Mouse (Mus musculus) hindbrain, embryonic 14.5 days (tissue): ENCODE measurements around the gene Hyou1. TPM values are rescaled to one million over a fixed set of nuclear protein-coding genes. Genes with fewer than 3 reads are reported as not detected.
"Not testable (repeated sequence)": the region's sequence is repeated elsewhere in the genome, so short reads cannot be mapped to it uniquely, and the experiment has no call there.

ENCODE experiments used
- ATAC-seq: fragments of 200-750 bp; cut with Nextera tagmentation; 2 replicates; pipeline ENCODE4 v1.8.0; 2017; ENCODE audit warnings: moderate number of reproducible peaks, mild to moderate bottlenecking, moderate TSS enrichment, moderate library complexity; ENCODE audit not compliant: low FRiP score
- DNase-seq: peaks from one replicate; pipeline ENCODE4 v3.0.0-alpha.2; 2015; ENCODE audit warnings: low spot score
- H3K27ac ChIP-seq: fragments of 300-500 bp; sonication (generic); 2 replicates; pipeline ENCODE4 v1.5.1; 2014; ENCODE audit warnings: mild to moderate bottlenecking, moderate library complexity
- H3K27me3 ChIP-seq: fragments of 300-500 bp; sonication (generic); 2 replicates; pipeline ENCODE4 v1.6.1; 2014; ENCODE audit warnings: mild to moderate bottlenecking, low read length, mixed read lengths; ENCODE audit not compliant: control insufficient read depth, insufficient read depth
- H3K36me3 ChIP-seq: fragments of 300-500 bp; sonication (generic); replicated peaks from 2 replicates; pipeline ENCODE4 v1.6.1; 2014; ENCODE audit not compliant: control insufficient read depth, insufficient read depth
- H3K4me1 ChIP-seq: fragments of 300-500 bp; sonication (generic); replicated peaks from 2 replicates; pipeline ENCODE4 v1.6.1; 2014; ENCODE audit warnings: antibody characterized with exemption, low read length, mixed read lengths; ENCODE audit not compliant: control insufficient read depth, insufficient read depth
- H3K4me2 ChIP-seq: fragments of 300-500 bp; sonication (generic); replicated peaks from 2 replicates; pipeline ENCODE4 v1.6.1; 2014; ENCODE audit warnings: mild to moderate bottlenecking, moderate library complexity
- H3K4me3 ChIP-seq: fragments of 300-500 bp; sonication (generic); replicated peaks from 2 replicates; pipeline ENCODE4 v1.5.1; 2014; ENCODE audit warnings: mild to moderate bottlenecking, low read length
- H3K9ac ChIP-seq: fragments of 300-500 bp; sonication (generic); 2 replicates; pipeline ENCODE4 v1.6.1; 2014
- H3K9me3 ChIP-seq: fragments of 300-500 bp; sonication (generic); 2 replicates; pipeline ENCODE4 v1.6.1; 2016; ENCODE audit warnings: low read length; ENCODE audit not compliant: control insufficient read depth
- WGBS: fragments of 180-500 bp; shearing (Covaris S2); extraction: QIAGEN DNeasy Blood & Tissue Kit; methylation state at CpG from one replicate; pipeline ENCODE4 v1.1.7; 2014; 5-methylcytosine and 5-hydroxymethylcytosine counted together
- polyA plus RNA-seq: library from polyadenylated mRNA; unstranded; fragments of >200 nt; fragmentation: Nextera tagmentation; extraction: Ambion mirVana; gene quantifications from 2 replicates; pipeline ENCODE4 v1.2.1, GENCODE M21; 2014

Gene Hyou1
- 25.0 and 27.8 TPM in 2 replicates for polyA plus RNA-seq

GRCm38 (mm10) chr9:44379054-44379834 is at the start of gene Hyou1:
Hyou1 (plus strand) TSS chr9:44379490.
- H3K4me2 ChIP-seq = peak within 1 kb of the TSS; percentile 86
- H3K27me3 ChIP-seq = no peaks in the 10 kb centered on the region
- H3K4me1 ChIP-seq = peaks cover 22% of the 10 kb centered on the region
- H3K9me3 ChIP-seq = no peaks in the 10 kb centered on the region
- DNase-seq (peak; percentile 99), ATAC-seq (peak; percentile 99)
- peaks cover 35% of the 10 kb centered on the region for H3K36me3 ChIP-seq
- H3K27ac ChIP-seq = peak within 1 kb of the TSS; percentile 88
- H3K4me3 ChIP-seq = peak within 1 kb of the TSS; percentile 91
- WGBS = under 1% methylated on average over 82 of the region's 83 CpGs
- peak within 1 kb of the TSS; percentile 92 for H3K9ac ChIP-seq

DNA sequence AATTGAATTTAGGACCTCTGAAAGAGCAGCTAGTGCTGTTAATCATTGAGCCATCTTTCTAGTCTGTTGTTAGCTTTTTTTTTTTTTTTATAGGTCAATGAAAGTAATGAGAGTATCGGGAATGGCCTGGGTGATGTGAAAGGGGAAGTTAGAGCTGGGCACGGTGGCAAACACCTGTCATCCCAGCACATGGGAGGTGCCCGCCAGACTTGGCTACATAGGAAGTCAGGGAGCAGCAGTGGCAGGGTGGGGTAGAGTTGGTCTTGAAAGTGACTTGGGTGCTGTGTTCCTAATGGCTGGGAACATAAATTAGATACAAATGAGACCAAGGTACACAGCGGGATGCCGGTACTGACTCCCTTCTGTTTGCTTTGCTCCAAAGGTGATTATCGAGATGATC is 48.6 kb upstream of the Hyou1 start:
- H3K27ac ChIP-seq = no peak overlapping the region
- no peaks in the 10 kb centered on the region for H3K27me3 ChIP-seq
- no peak for ATAC-seq
- WGBS = 95% methylated on average over 6 of the region's 6 CpGs
- no peak overlapping the region for H3K4me2 ChIP-seq
- H3K36me3 ChIP-seq = peaks cover 52% of the 10 kb centered on the region
- no peak for DNase-seq
- H3K4me3 ChIP-seq = no peak overlapping the region
- no peaks in the 10 kb centered on the region for H3K9me3 ChIP-seq
- H3K4me1 ChIP-seq = peaks cover 10% of the 10 kb centered on the region
- no peak overlapping the region for H3K9ac ChIP-seq

DNA sequence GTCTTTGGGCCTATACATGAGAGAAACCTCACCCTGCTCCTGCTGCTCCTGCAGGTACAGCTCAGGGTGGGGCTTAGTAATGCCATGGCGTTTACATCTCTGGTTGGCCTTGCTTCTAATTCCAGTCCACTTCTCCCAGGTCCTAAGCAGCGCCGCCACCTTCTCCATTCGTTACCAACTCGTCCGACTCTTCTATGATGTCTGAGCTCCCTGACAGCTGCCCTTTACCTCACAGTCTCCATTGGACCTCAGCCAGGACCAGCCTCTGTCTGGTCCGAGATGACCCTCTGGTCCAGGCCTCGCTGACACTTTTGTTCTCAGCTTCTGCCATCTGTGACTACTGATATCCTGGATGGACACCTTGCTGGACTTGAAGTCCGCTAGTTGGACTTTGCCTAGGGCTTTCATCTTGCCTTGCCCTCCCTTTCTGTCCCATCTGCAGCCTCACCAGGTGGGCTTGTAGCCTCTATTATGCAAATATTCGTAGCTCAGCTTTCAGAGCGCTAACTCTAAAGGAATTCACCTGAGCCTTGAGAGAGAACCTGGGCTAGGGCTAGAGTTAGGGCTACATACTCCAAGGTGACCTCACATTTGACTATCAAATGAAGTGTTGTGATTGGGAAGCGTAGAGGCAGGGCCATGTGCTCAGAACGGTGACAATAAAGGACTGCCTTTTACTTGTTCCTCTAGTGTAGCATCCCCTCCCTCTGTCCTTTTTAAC is 46.2 kb upstream of the Hyou1 start:
- Histone ChIP-seq H3K36me3 (peaks cover 52% of the 10 kb centered on the region), H3K9ac (no peak overlapping the region), H3K27ac (no peak overlapping the region), H3K9me3 (no peaks in the 10 kb centered on the region), H3K4me2 (no peak overlapping the region), H3K27me3 (no peaks in the 10 kb centered on the region), H3K4me3 (no peak overlapping the region), H3K4me1 (peaks cover 14% of the 10 kb centered on the region)
- DNase-seq (no peak), ATAC-seq (no peak)
- WGBS = 95% methylated on average over 13 of the region's 13 CpGs

- Histone ChIP-seq H3K4me2 (peak within 1 kb of the TSS; percentile 96), H3K27me3 (no peaks in the 10 kb centered on the region), H3K9ac (peak within 1 kb of the TSS; percentile 93), H3K36me3 (peaks cover 46% of the 10 kb centered on the region), H3K4me1 (peaks cover 14% of the 10 kb centered on the region), H3K27ac (peak within 1 kb of the TSS; percentile 92), H3K9me3 (no peaks in the 10 kb centered on the region), H3K4me3 (peak within 1 kb of the TSS; percentile 81)
- DNase-seq = peak; percentile 98
- ATAC-seq = peak; percentile 97
- under 1% methylated on average over 89 of the region's 91 CpGs for WGBS
Measured at GRCm38 (mm10) chr9:44334396-44335330, 44.6 kb upstream of the Hyou1 start, which contains the start of gene H2afx. H2afx (plus strand) TSS chr9:44334694.

- no peak for ATAC-seq
- peaks cover 14% of the 10 kb centered on the region for H3K4me1 ChIP-seq
- DNase-seq = peak; percentile 38
- peak overlapping the region; percentile 93 for H3K9ac ChIP-seq
- peak overlapping the region; percentile 81 for H3K4me3 ChIP-seq
- peaks cover 41% of the 10 kb centered on the region for H3K36me3 ChIP-seq
- no peaks in the 10 kb centered on the region for H3K9me3 ChIP-seq
- under 1% methylated on average over 49 of the region's 50 CpGs for WGBS
- peak overlapping the region; percentile 96 for H3K4me2 ChIP-seq
- peak overlapping the region; percentile 92 for H3K27ac ChIP-seq
- no peaks in the 10 kb centered on the region for H3K27me3 ChIP-seq
Measured at GRCm38 (mm10) chr9:44335331-44336092, 43.8 kb upstream of the Hyou1 start.

- H3K36me3 ChIP-seq = peaks cover 36% of the 10 kb centered on the region
- H3K4me3 ChIP-seq = peak overlapping the region; percentile 81
- H3K9me3 ChIP-seq = no peaks in the 10 kb centered on the region
- peak overlapping the region; percentile 96 for H3K4me2 ChIP-seq
- H3K9ac ChIP-seq = peak overlapping the region; percentile 93
- 2% methylated on average over 5 of the region's 5 CpGs for WGBS
- H3K27ac ChIP-seq = peak overlapping the region; percentile 92; the same call in 1 of the 2 replicates
- DNase-seq = no peak
- peaks cover 14% of the 10 kb centered on the region for H3K4me1 ChIP-seq
- ATAC-seq = no peak
- H3K27me3 ChIP-seq = no peaks in the 10 kb centered on the region
Measured at GRCm38 (mm10) chr9:44336093-44336406, 43.2 kb upstream of the Hyou1 start.

GRCm38 (mm10) chr9:44336513-44336912 is 42.8 kb upstream of the Hyou1 start:
- H3K27me3 ChIP-seq, H3K27ac ChIP-seq, DNase-seq, H3K9me3 ChIP-seq, ATAC-seq: not testable (repeated sequence)
- 29% methylated on average over 4 of the region's 4 CpGs for WGBS
- Histone ChIP-seq H3K4me2 (peak overlapping the region; percentile 96), H3K36me3 (peaks cover 31% of the 10 kb centered on the region), H3K9ac (peak overlapping the region; percentile 93), H3K4me3 (peak overlapping the region; percentile 81), H3K4me1 (peaks cover 14% of the 10 kb centered on the region)

GRCm38 (mm10) chr9:44336964-44337363 is 42.3 kb upstream of the Hyou1 start:
- DNase-seq (no peak), ATAC-seq (no peak)
- peak overlapping the region; percentile 93 for H3K9ac ChIP-seq
- H3K9me3 ChIP-seq = no peaks in the 10 kb centered on the region
- H3K27ac ChIP-seq = no peak overlapping the region
- no peaks in the 10 kb centered on the region for H3K27me3 ChIP-seq
- 70% methylated on average over 3 of the region's 3 CpGs for WGBS
- peaks cover 14% of the 10 kb centered on the region for H3K4me1 ChIP-seq
- peak overlapping the region; percentile 96 for H3K4me2 ChIP-seq
- H3K4me3 ChIP-seq = peak overlapping the region; percentile 81; the same call in 1 of the 2 replicates
- H3K36me3 ChIP-seq = peaks cover 27% of the 10 kb centered on the region
